Mouse (Mus musculus): ENCODE measurements around the gene Akap12. TPM values are rescaled to one million over a fixed set of nuclear protein-coding genes. Genes with fewer than 3 reads are reported as not detected.

Akap12 gene
- polyA plus RNA-seq, 1 experiment from 2014 or later: 47.0 TPM

GRCm38 (mm10) chr10:4386609-4387591 lies 120.7 kb downstream of the Akap12 start:
- Histone ChIP-seq H3K27me3 (ENCODE audit: control insufficient read depth, insufficient read depth, low read length) (no peaks in the 10 kb centered on the region), H3K4me2 (replicated peaks) (peak overlapping the region; percentile 71), H3K9ac (peak overlapping the region; percentile 98), H3K27ac (peak overlapping the region; percentile 100), H3K4me3 (replicated peaks; ENCODE audit: low read length) (peak overlapping the region; percentile 82), H3K4me1 (replicated peaks; ENCODE audit: control insufficient read depth, insufficient read depth, low read length) (peaks cover 33% of the 10 kb centered on the region), H3K36me3 (replicated peaks; ENCODE audit: control insufficient read depth, insufficient read depth) (no peaks in the 10 kb centered on the region), H3K9me3 (ENCODE audit: control insufficient read depth, low read length) (no peaks in the 10 kb centered on the region)
- ATAC-seq (ENCODE audit: low FRiP score): peak; percentile 93
- peak; percentile 96 for DNase-seq (ENCODE audit: low spot score)
- WGBS: under 1% methylated on average over 44 of the region's 133 CpGs

GRCm38 (mm10) chr10:4387701-4388383 lies 121.7 kb downstream of the Akap12 start, which contains the start of gene Zbtb2:
Gene Zbtb2 (minus strand): TSS chr10:4388108.
- peak within 1 kb of the TSS; percentile 82 for H3K4me3 ChIP-seq (replicated peaks; ENCODE audit: low read length)
- no peaks in the 10 kb centered on the region for H3K27me3 ChIP-seq (ENCODE audit: control insufficient read depth, insufficient read depth, low read length)
- peak within 1 kb of the TSS; percentile 71 for H3K4me2 ChIP-seq (replicated peaks)
- whole genome bisulfite sequencing: under 1% methylated on average over 52 of the region's 87 CpGs
- H3K4me1 ChIP-seq (replicated peaks; ENCODE audit: control insufficient read depth, insufficient read depth, low read length): peaks cover 36% of the 10 kb centered on the region
- peak within 1 kb of the TSS; percentile 100 for H3K27ac ChIP-seq
- peak; percentile 49 for DNase-seq (ENCODE audit: low spot score)
- H3K9ac ChIP-seq: peak within 1 kb of the TSS; percentile 98
- no peaks in the 10 kb centered on the region for H3K36me3 ChIP-seq (replicated peaks; ENCODE audit: control insufficient read depth, insufficient read depth)
- no peaks in the 10 kb centered on the region for H3K9me3 ChIP-seq (ENCODE audit: control insufficient read depth, low read length)
- peak; percentile 5; the same call in 1 of the 2 replicates for ATAC-seq (ENCODE audit: low FRiP score)

GRCm38 (mm10) chr10:4388384-4388745 lies 122.2 kb downstream of the Akap12 start:
- DNase-seq (ENCODE audit: low spot score) (no peak), ATAC-seq (ENCODE audit: low FRiP score) (no peak)
- no peaks in the 10 kb centered on the region for H3K9me3 ChIP-seq (ENCODE audit: control insufficient read depth, low read length)
- peaks cover 36% of the 10 kb centered on the region for H3K4me1 ChIP-seq (replicated peaks; ENCODE audit: control insufficient read depth, insufficient read depth, low read length)
- peak overlapping the region; percentile 82 for H3K4me3 ChIP-seq (replicated peaks; ENCODE audit: low read length)
- peak overlapping the region; percentile 98 for H3K9ac ChIP-seq
- no peaks in the 10 kb centered on the region for H3K36me3 ChIP-seq (replicated peaks; ENCODE audit: control insufficient read depth, insufficient read depth)
- H3K27ac ChIP-seq: peak overlapping the region; percentile 100
- H3K27me3 ChIP-seq (ENCODE audit: control insufficient read depth, insufficient read depth, low read length): no peaks in the 10 kb centered on the region
- peak overlapping the region; percentile 71 for H3K4me2 ChIP-seq (replicated peaks)
- WGBS: under 1% methylated on average over 19 of the region's 19 CpGs

GRCm38 (mm10) chr10:4389036-4389435 lies 122.9 kb downstream of the Akap12 start:
- peaks cover 36% of the 10 kb centered on the region for H3K4me1 ChIP-seq (replicated peaks; ENCODE audit: control insufficient read depth, insufficient read depth, low read length)
- H3K9ac ChIP-seq: peak overlapping the region; percentile 98
- ATAC-seq (ENCODE audit: low FRiP score) (no peak), DNase-seq (ENCODE audit: low spot score) (no peak)
- no peaks in the 10 kb centered on the region for H3K9me3 ChIP-seq (ENCODE audit: control insufficient read depth, low read length)
- WGBS: 29% methylated on average over 10 of the region's 10 CpGs
- H3K27ac ChIP-seq: no peak overlapping the region
- peak overlapping the region; percentile 82 for H3K4me3 ChIP-seq (replicated peaks; ENCODE audit: low read length)
- H3K36me3 ChIP-seq (replicated peaks; ENCODE audit: control insufficient read depth, insufficient read depth): peaks cover 4% of the 10 kb centered on the region; the same call in 1 of the 2 replicates
- no peaks in the 10 kb centered on the region for H3K27me3 ChIP-seq (ENCODE audit: control insufficient read depth, insufficient read depth, low read length)
- peak overlapping the region; percentile 71 for H3K4me2 ChIP-seq (replicated peaks)

- H3K27ac ChIP-seq: no peak overlapping the region
- H3K4me2 ChIP-seq (replicated peaks): peak overlapping the region; percentile 71
- peaks cover 4% of the 10 kb centered on the region; the same call in 1 of the 2 replicates for H3K36me3 ChIP-seq (replicated peaks; ENCODE audit: control insufficient read depth, insufficient read depth)
- ATAC-seq (ENCODE audit: low FRiP score) (no peak), DNase-seq (ENCODE audit: low spot score) (no peak)
- WGBS: 48% methylated on average over 5 of the region's 5 CpGs
- H3K4me3 ChIP-seq (replicated peaks; ENCODE audit: low read length): peak overlapping the region; percentile 82
- H3K9ac ChIP-seq: peak overlapping the region; percentile 98
- H3K27me3 ChIP-seq (ENCODE audit: control insufficient read depth, insufficient read depth, low read length): no peaks in the 10 kb centered on the region
- H3K9me3 ChIP-seq (ENCODE audit: control insufficient read depth, low read length): no peaks in the 10 kb centered on the region
- peaks cover 36% of the 10 kb centered on the region for H3K4me1 ChIP-seq (replicated peaks; ENCODE audit: control insufficient read depth, insufficient read depth, low read length)
These were observed 123.4 kb downstream of the Akap12 start for GRCm38 (mm10) chr10:4389461-4390112.

- H3K4me1 ChIP-seq (replicated peaks; ENCODE audit: control insufficient read depth, insufficient read depth, low read length): peaks cover 36% of the 10 kb centered on the region
These were observed 124.4 kb downstream of the Akap12 start for GRCm38 (mm10) chr10:4390550-4390949.

GRCm38 (mm10) chr10:4391076-4391475 lies 124.9 kb downstream of the Akap12 start:
- Histone ChIP-seq H3K27me3 (ENCODE audit: control insufficient read depth, insufficient read depth, low read length) (no peaks in the 10 kb centered on the region), H3K27ac (no peak overlapping the region), H3K4me2 (replicated peaks) (peak overlapping the region; percentile 18; the same call in 1 of the 2 replicates), H3K36me3 (replicated peaks; ENCODE audit: control insufficient read depth, insufficient read depth) (peaks cover 4% of the 10 kb centered on the region; the same call in 1 of the 2 replicates), H3K4me1 (replicated peaks; ENCODE audit: control insufficient read depth, insufficient read depth, low read length) (peaks cover 36% of the 10 kb centered on the region), H3K4me3 (replicated peaks; ENCODE audit: low read length) (no peak overlapping the region), H3K9ac (no peak overlapping the region), H3K9me3 (ENCODE audit: control insufficient read depth, low read length) (no peaks in the 10 kb centered on the region)
- ATAC-seq (ENCODE audit: low FRiP score) (no peak), DNase-seq (ENCODE audit: low spot score) (no peak)
- 79% methylated on average over 5 of the region's 5 CpGs for WGBS

More at GRCm38 (mm10) chr10:4390550-4390949, 124.4 kb downstream of the Akap12 start:
- Histone ChIP-seq H3K27ac (no peak overlapping the region), H3K36me3 (replicated peaks; ENCODE audit: control insufficient read depth, insufficient read depth) (peaks cover 4% of the 10 kb centered on the region; the same call in 1 of the 2 replicates), H3K4me2 (replicated peaks) (peak overlapping the region; percentile 18; the same call in 1 of the 2 replicates), H3K9me3 (ENCODE audit: control insufficient read depth, low read length) (no peaks in the 10 kb centered on the region), H3K9ac (no peak overlapping the region), H3K27me3 (ENCODE audit: control insufficient read depth, insufficient read depth, low read length) (no peaks in the 10 kb centered on the region), H3K4me3 (replicated peaks; ENCODE audit: low read length) (no peak overlapping the region)
- DNase-seq (ENCODE audit: low spot score) (no peak), ATAC-seq (ENCODE audit: low FRiP score) (no peak)
- 73% methylated on average over 2 of the region's 2 CpGs for WGBS

GRCm38 (mm10) chr10:4391851-4392250 lies 125.7 kb downstream of the Akap12 start:
- ATAC-seq (ENCODE audit: low FRiP score) (no peak), DNase-seq (ENCODE audit: low spot score) (no peak)
- WGBS: 51% methylated on average over 6 of the region's 6 CpGs
- H3K4me3 ChIP-seq (replicated peaks; ENCODE audit: low read length): no peak overlapping the region
- H3K27ac ChIP-seq: no peak overlapping the region
- H3K9ac ChIP-seq: no peak overlapping the region
- no peak overlapping the region for H3K4me2 ChIP-seq (replicated peaks)
- H3K27me3 ChIP-seq (ENCODE audit: control insufficient read depth, insufficient read depth, low read length): no peaks in the 10 kb centered on the region
- H3K4me1 ChIP-seq (replicated peaks; ENCODE audit: control insufficient read depth, insufficient read depth, low read length): peaks cover 36% of the 10 kb centered on the region
- no peaks in the 10 kb centered on the region for H3K9me3 ChIP-seq (ENCODE audit: control insufficient read depth, low read length)
- peaks cover 7% of the 10 kb centered on the region; the same call in 1 of the 2 replicates for H3K36me3 ChIP-seq (replicated peaks; ENCODE audit: control insufficient read depth, insufficient read depth)

Data from hindbrain, embryonic 14.5 days (tissue).